ENCODE assay signal across 19 mouse cellular contexts in the genomic region with DNA sequence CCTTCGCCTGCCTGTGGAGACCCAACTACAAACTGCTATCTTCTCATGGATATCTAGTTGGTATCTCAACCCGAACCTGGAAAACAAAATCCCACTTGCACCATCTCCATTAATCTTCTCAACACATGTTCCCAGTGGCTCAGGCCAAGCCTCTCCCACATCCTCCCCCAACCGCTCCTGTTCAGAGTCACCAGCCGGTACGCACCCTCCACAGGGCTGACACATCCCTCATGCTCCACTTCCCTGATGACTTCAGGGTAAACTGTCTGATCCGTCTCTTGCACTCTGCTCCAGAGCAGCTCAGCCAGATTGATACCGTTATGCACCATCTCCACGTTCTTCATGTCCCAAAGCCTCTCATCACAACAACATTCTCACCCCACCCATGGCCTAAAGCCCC.
DNase-seq lines count a peak whose midpoint lies in the region; ATAC-seq and TF ChIP-seq lines count a peak whose summit lies in the region.
"Had no signal": no experiment of that assay in that cellular context is flagged by ENCODE, and none has a peak within 500 bp of the region (broad histone marks: within the 10 kb centered on the region; RNA-seq: fewer than 3 reads in every experiment).

No protein-coding gene starts in this region.

- H3K4me2 ChIP-seq in kidney, embryonic 14.5 days (replicated peaks; ENCODE audit: low read depth, low read length), result no peak overlapping the region
- no peak overlapping the region for H3K4me2 ChIP-seq in forebrain, postnatal 0 days (ENCODE audit: low read depth)
- H3K4me2 ChIP-seq: embryonic facial prominence, embryonic 12.5 days; forebrain, embryonic 15.5 days; hindbrain, embryonic 12.5 days had no signal

- H3K27ac ChIP-seq in kidney, embryonic 14.5 days (ENCODE audit: low read depth, low read length), result no peak overlapping the region
- no peak overlapping the region for H3K27ac ChIP-seq in forebrain, postnatal 0 days (ENCODE audit: low read depth, low read length)
- H3K27ac ChIP-seq: embryonic facial prominence, embryonic 12.5 days; forebrain, embryonic 15.5 days; heart, embryonic 10.5 days; hindbrain, embryonic 12.5 days had no signal

- WGBS in kidney, embryonic 14.5 days, result 30% methylated on average over 8 of the region's 8 CpGs
- 85% methylated on average over 8 of the region's 8 CpGs for WGBS in forebrain, postnatal 0 days

- H3K9me3 ChIP-seq in kidney, embryonic 14.5 days (ENCODE audit: control insufficient read depth, low read length), result no peaks in the 10 kb centered on the region
- H3K9me3 ChIP-seq in forebrain, postnatal 0 days (ENCODE audit: low read length), result no peaks in the 10 kb centered on the region
- H3K9me3 ChIP-seq: embryonic facial prominence, embryonic 12.5 days; forebrain, embryonic 15.5 days; heart, embryonic 10.5 days; hindbrain, embryonic 12.5 days had no signal

- no peak overlapping the region for H3K4me3 ChIP-seq in kidney, embryonic 14.5 days (ENCODE audit: low read length)
- H3K4me3 ChIP-seq in forebrain, postnatal 0 days (ENCODE audit: low read depth, low read length), result no peak overlapping the region
- H3K4me3 ChIP-seq: embryonic facial prominence, embryonic 12.5 days; forebrain, embryonic 15.5 days; heart, embryonic 10.5 days; hindbrain, embryonic 12.5 days had no signal

- ATAC-seq in kidney, embryonic 14.5 days (ENCODE audit: low FRiP score, low TSS enrichment), result peak; percentile 74
- ATAC-seq in forebrain, postnatal 0 days, result no peak
- ATAC-seq: forebrain, embryonic 15.5 days had no signal

- no peaks in the 10 kb centered on the region for H3K36me3 ChIP-seq in kidney, embryonic 14.5 days (ENCODE audit: control insufficient read depth, insufficient read depth, low read length)
- H3K36me3 ChIP-seq in forebrain, postnatal 0 days (ENCODE audit: insufficient read depth), result no peaks in the 10 kb centered on the region
- H3K36me3 ChIP-seq: embryonic facial prominence, embryonic 12.5 days; forebrain, embryonic 15.5 days; heart, embryonic 10.5 days; hindbrain, embryonic 12.5 days had no signal

- no peak for TF ChIP-seq CTCF in forebrain, postnatal 0 days (IDR thresholded peaks at IDR 0.05; ENCODE audit: low read depth)

- DNase-seq in kidney, adult 9 months, result no peak
- DNase-seq in kidney, postnatal 4 days, result peak; percentile 48 to 64
- DNase-seq in kidney, postnatal 25 days, result no peak
- DNase-seq in ovary, postnatal 36 days (ENCODE audit: low spot score), result peak; percentile 29
- DNase-seq in ovary, postnatal 10 days (ENCODE audit: low spot score), result no peak
- no peak for DNase-seq in forebrain, postnatal 0 days
- DNase-seq: adrenal gland, adult 2 months; adrenal gland, postnatal 25 days; cerebellum, adult 2 months; cerebellum, postnatal 10 days; embryo, embryonic 11 days; gastrocnemius, postnatal 10 days; heart, adult 18-20 months; heart, postnatal 4 days had no signal

- H3K4me1 ChIP-seq in kidney, embryonic 14.5 days (ENCODE audit: control insufficient read depth, insufficient read depth, low read length), result no peaks in the 10 kb centered on the region
- H3K4me1 ChIP-seq in forebrain, postnatal 0 days (ENCODE audit: insufficient read depth), result no peaks in the 10 kb centered on the region
- H3K4me1 ChIP-seq: embryonic facial prominence, embryonic 12.5 days; forebrain, embryonic 15.5 days had no signal

- H3K9ac ChIP-seq in kidney, embryonic 14.5 days (ENCODE audit: low read depth, low read length), result no peak overlapping the region
- no peak overlapping the region for H3K9ac ChIP-seq in forebrain, postnatal 0 days
- H3K9ac ChIP-seq: embryonic facial prominence, embryonic 12.5 days; forebrain, embryonic 15.5 days; hindbrain, embryonic 12.5 days had no signal

- no peaks in the 10 kb centered on the region for H3K27me3 ChIP-seq in kidney, embryonic 14.5 days (ENCODE audit: control insufficient read depth, insufficient read depth, low read length)
- no peaks in the 10 kb centered on the region for H3K27me3 ChIP-seq in forebrain, postnatal 0 days (ENCODE audit: insufficient read depth, low read length)
- H3K27me3 ChIP-seq: embryonic facial prominence, embryonic 12.5 days; forebrain, embryonic 15.5 days; hindbrain, embryonic 12.5 days had no signal

Comparison
In these comparisons a context has a peak if more than half of its experiments do, and no peak if none do; other contexts are left out.
1. DNase-seq: peak in kidney, postnatal 4 days (2 of 2) and ovary, postnatal 36 days (single experiment); none in kidney, adult 9 months (single experiment), kidney, postnatal 25 days (0 of 2), ovary, postnatal 10 days (single experiment) and forebrain, postnatal 0 days (single experiment).